In the genomic region with DNA sequence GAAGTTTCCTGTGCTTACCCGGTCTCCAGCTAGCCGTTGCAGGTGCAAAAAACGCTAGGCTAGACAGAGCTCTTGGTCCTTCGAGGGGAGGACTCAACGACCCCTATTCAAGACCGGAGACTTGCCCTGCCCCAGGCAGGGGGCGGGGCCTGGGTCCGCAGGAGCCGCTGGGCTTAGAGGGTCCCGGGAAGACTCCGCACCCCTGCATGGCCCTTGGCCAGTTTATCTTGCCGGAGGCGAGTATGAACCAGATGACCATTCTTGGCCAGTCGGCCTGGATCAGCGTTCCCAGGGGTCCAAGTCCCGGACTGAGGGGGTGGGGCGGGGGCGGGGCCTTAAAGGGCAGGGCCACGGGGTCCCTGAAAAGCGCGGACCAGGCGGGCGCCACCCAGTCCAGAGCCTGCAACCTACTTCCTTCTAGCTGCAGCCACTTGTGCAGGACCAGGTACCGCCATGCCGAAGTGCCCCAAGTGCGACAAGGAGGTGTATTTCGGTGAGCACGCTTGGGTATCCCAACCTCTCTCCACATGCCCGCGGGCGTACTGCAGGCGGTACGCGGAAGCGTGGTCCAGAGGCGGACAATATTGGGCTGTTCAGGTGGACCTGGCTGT, we compare ENCODE assay signal across 8 mouse cellular contexts. TPM values are rescaled to one million over a fixed set of nuclear protein-coding genes. Genes with fewer than 3 reads are reported as not detected.
A peak's percentile ranks its signal among the peaks of the same experiment; 100 is the strongest.
DNase-seq lines count a peak whose midpoint lies in the region; ATAC-seq and TF ChIP-seq lines count a peak whose summit lies in the region.

No protein-coding gene starts in this region.

- no peak for TF ChIP-seq EP300 in liver, embryonic 14.5 days (IDR thresholded peaks at IDR 0.05; ENCODE audit: low read depth)

- peak; percentile 58 for DNase-seq in thymus, adult 2 months
- no peak for DNase-seq in thymus, adult 18-20 months
- peak; percentile 85 for DNase-seq in gastrocnemius, adult 2 months
- DNase-seq in liver, embryonic 14.5 days (ENCODE audit: low read depth in 3 of 3, low spot score in 3 of 3): no peak
- DNase-seq in neural tube, embryonic 11.5 days (ENCODE audit: low spot score): peak; percentile 48
- DNase-seq in left cerebral cortex, adult 11 months (ENCODE audit: low spot score): no peak

- H3K27me3 ChIP-seq in thymus, adult 2 months (ENCODE audit: control insufficient read depth, insufficient read depth, low read length): no peaks in the 10 kb centered on the region
- H3K27me3 ChIP-seq in hindbrain, embryonic 15.5 days: peaks cover 21% of the 10 kb centered on the region
- peaks cover 16% of the 10 kb centered on the region for H3K27me3 ChIP-seq in liver, embryonic 14.5 days (ENCODE audit: control insufficient read depth, insufficient read depth, low read length)
- H3K27me3 ChIP-seq in neural tube, embryonic 11.5 days (ENCODE audit: control insufficient read depth, insufficient read depth, low read length): peaks cover 20% of the 10 kb centered on the region

- peak overlapping the region; percentile 95 for H3K4me3 ChIP-seq in thymus, adult 2 months (ENCODE audit: control insufficient read depth, insufficient read depth, low read length)
- H3K4me3 ChIP-seq in gastrocnemius, adult 2 months: peak overlapping the region; percentile 80
- H3K4me3 ChIP-seq in hindbrain, embryonic 15.5 days: peak overlapping the region; percentile 33
- peak overlapping the region; percentile 45 to 52 for H3K4me3 ChIP-seq in liver, embryonic 14.5 days (ENCODE audit: insufficient read depth in 1 of 2, low read depth in 2 of 2, low read length in 2 of 2)
- peak overlapping the region; percentile 42 for H3K4me3 ChIP-seq in neural tube, embryonic 11.5 days (ENCODE audit: low read depth, low read length)

- 0 out of 2 replicates have a peak overlapping the region, but pooled peaks have one; percentile 2 for H3K9ac ChIP-seq in hindbrain, embryonic 15.5 days
- peak overlapping the region; percentile 31 for H3K9ac ChIP-seq in liver, embryonic 14.5 days (replicated peaks)
- peak overlapping the region; percentile 45 for H3K9ac ChIP-seq in neural tube, embryonic 11.5 days (ENCODE audit: low read length)

- H3K27ac ChIP-seq in thymus, adult 2 months (ENCODE audit: control insufficient read depth, insufficient read depth, low read length): peak overlapping the region; percentile 6; the same call in 1 of the 2 replicates
- peak overlapping the region; percentile 90 for H3K27ac ChIP-seq in gastrocnemius, adult 2 months
- no peak overlapping the region for H3K27ac ChIP-seq in hindbrain, embryonic 15.5 days (replicated peaks)
- H3K27ac ChIP-seq in liver, embryonic 14.5 days: no peak overlapping the region
- H3K27ac ChIP-seq in neural tube, embryonic 11.5 days (ENCODE audit: low read depth, low read length): no peak overlapping the region

- peak; percentile 35; the same call in 1 of the 2 replicates for TF ChIP-seq POLR2A in thymus, adult 2 months (IDR thresholded peaks at IDR 0.05; ENCODE audit: control insufficient read depth, extremely low read depth, insufficient read depth, low read length, poor library complexity)

- peak overlapping the region; percentile 61 for H3K4me2 ChIP-seq in hindbrain, embryonic 15.5 days
- peak overlapping the region; percentile 82 for H3K4me2 ChIP-seq in liver, embryonic 14.5 days (ENCODE audit: low read depth)
- H3K4me2 ChIP-seq in neural tube, embryonic 11.5 days (ENCODE audit: low read depth): peak overlapping the region; percentile 72

- intact Hi-C loops in gastrocnemius, adult 2 months (cut with DNase I): no loop called here

- H3K9me3 ChIP-seq in hindbrain, embryonic 15.5 days: no peaks in the 10 kb centered on the region
- H3K9me3 ChIP-seq in liver, embryonic 14.5 days (ENCODE audit: control insufficient read depth, low read length): no peaks in the 10 kb centered on the region
- no peaks in the 10 kb centered on the region for H3K9me3 ChIP-seq in neural tube, embryonic 11.5 days (ENCODE audit: control insufficient read depth, low read length)

- TF ChIP-seq CTCF in thymus, adult 2 months (IDR thresholded peaks at IDR 0.05; ENCODE audit: borderline replicate concordance, control insufficient read depth, extremely low read depth, insufficient read depth, low read length, poor library complexity): no peak
- no peak for TF ChIP-seq CTCF in gastrocnemius, adult 2 months (IDR thresholded peaks at IDR 0.05)
- no peak for TF ChIP-seq CTCF in liver, embryonic 14.5 days (IDR thresholded peaks at IDR 0.05; ENCODE audit: low read depth)

- WGBS in thymus, adult 2 months: 1% methylated on average over 36 of the region's 36 CpGs
- 2% methylated on average over 35 of the region's 36 CpGs for WGBS in hindbrain, embryonic 15.5 days
- WGBS in liver, embryonic 14.5 days (ENCODE audit: insufficient replicate concordance): 2% methylated on average over 36 of the region's 36 CpGs
- WGBS in neural tube, embryonic 11.5 days: 2% methylated on average over 34 of the region's 36 CpGs

- ATAC-seq in hindbrain, embryonic 15.5 days (ENCODE audit: low FRiP score, low read depth): no peak
- no peak for ATAC-seq in liver, embryonic 14.5 days (ENCODE audit: insufficient read depth)
- ATAC-seq in neural tube, embryonic 11.5 days (ENCODE audit: insufficient read depth, low FRiP score, low TSS enrichment): no peak
- no peak for ATAC-seq in activated CD4-positive, CD25-positive, alpha-beta regulatory T cell, adult 4 months

- H3K4me1 ChIP-seq in thymus, adult 2 months (replicated peaks; ENCODE audit: control insufficient read depth, insufficient read depth, low read length): peaks cover 55% of the 10 kb centered on the region
- peaks cover 36% of the 10 kb centered on the region for H3K4me1 ChIP-seq in hindbrain, embryonic 15.5 days (replicated peaks)
- H3K4me1 ChIP-seq in liver, embryonic 14.5 days (replicated peaks; ENCODE audit: control insufficient read depth in 2 of 2, insufficient read depth in 2 of 2, low read length in 1 of 2): peaks cover 24 to 29% of the 10 kb centered on the region in 2 experiments
- H3K4me1 ChIP-seq in neural tube, embryonic 11.5 days (ENCODE audit: control insufficient read depth, insufficient read depth, low read length): peaks cover 12% of the 10 kb centered on the region

- no peaks in the 10 kb centered on the region for H3K36me3 ChIP-seq in thymus, adult 2 months (ENCODE audit: control insufficient read depth, insufficient read depth, low read length)
- no peaks in the 10 kb centered on the region for H3K36me3 ChIP-seq in hindbrain, embryonic 15.5 days
- no peaks in the 10 kb centered on the region for H3K36me3 ChIP-seq in liver, embryonic 14.5 days (replicated peaks; ENCODE audit: control insufficient read depth, insufficient read depth, low read depth)
- H3K36me3 ChIP-seq in neural tube, embryonic 11.5 days (ENCODE audit: control insufficient read depth, insufficient read depth, low read length): no peaks in the 10 kb centered on the region

RNA-seq across cellular contexts. Expression of gene Tedc1, which starts 4.5 kb away (rescaled TPM):
- 96.2 and 125 TPM in 2 replicates for polyA plus RNA-seq in thymus, adult 2 months (2012; rRNA removed)
- not detected for total RNA-seq in gastrocnemius, adult 2 months (2021)
- polyA plus RNA-seq in hindbrain, embryonic 15.5 days (2015; fragmentation: Nextera tagmentation; extraction: Ambion mirVana): 18.3 and 23.6 TPM in 2 replicates
- 8.2 and 12.0 TPM in 2 replicates for polyA plus RNA-seq in liver, embryonic 14.5 days (2012; rRNA removed)
- polyA plus RNA-seq in liver, embryonic 14.5 days (2014; fragmentation: Nextera tagmentation; extraction: Ambion mirVana): 6.4 and 6.8 TPM in 2 replicates
- polyA plus RNA-seq in neural tube, embryonic 11.5 days (2014; fragmentation: Nextera tagmentation; extraction: Ambion mirVana): 30.6 and 36.0 TPM in 2 replicates
- 1 to 10 TPM; 3.5 to 5.0 TPM for polyA plus RNA-seq in activated CD4-positive, CD25-positive, alpha-beta regulatory T cell, adult 4 months (2017; shearing (Covaris generic))

RNA-seq across cellular contexts. Expression of gene Crip1, which starts 5.7 kb away (rescaled TPM):
- polyA plus RNA-seq in thymus, adult 2 months (2012; rRNA removed): 904 and 1,218 TPM in 2 replicates
- total RNA-seq in gastrocnemius, adult 2 months (2021): 100 to 1,000 TPM in 1 of 2 experiments, 10 to 100 TPM in 1; 71.2 to 113 TPM
- 29.2 and 34.7 TPM in 2 replicates for polyA plus RNA-seq in hindbrain, embryonic 15.5 days (2015; fragmentation: Nextera tagmentation; extraction: Ambion mirVana)
- polyA plus RNA-seq in liver, embryonic 14.5 days (2012; rRNA removed): 41.5 and 87.7 TPM in 2 replicates
- polyA plus RNA-seq in liver, embryonic 14.5 days (2014; fragmentation: Nextera tagmentation; extraction: Ambion mirVana): 100.0 and 101 TPM in 2 replicates
- polyA plus RNA-seq in neural tube, embryonic 11.5 days (2014; fragmentation: Nextera tagmentation; extraction: Ambion mirVana): 53.3 and 58.2 TPM in 2 replicates
- polyA plus RNA-seq in activated CD4-positive, CD25-positive, alpha-beta regulatory T cell, adult 4 months (2017; shearing (Covaris generic)): 1,000 to 10,000 TPM; 1,240 to 2,098 TPM

RNA-seq across cellular contexts. Expression of gene Crip2, which starts 11.7 kb away (rescaled TPM):
- polyA plus RNA-seq in thymus, adult 2 months (2012; rRNA removed): 95.9 and 282 TPM in 2 replicates
- 10 to 100 TPM; 32.4 to 41.1 TPM for total RNA-seq in gastrocnemius, adult 2 months (2021)
- 294 and 336 TPM in 2 replicates for polyA plus RNA-seq in hindbrain, embryonic 15.5 days (2015; fragmentation: Nextera tagmentation; extraction: Ambion mirVana)
- polyA plus RNA-seq in liver, embryonic 14.5 days (2012; rRNA removed): 29.3 and 37.4 TPM in 2 replicates
- polyA plus RNA-seq in liver, embryonic 14.5 days (2014; fragmentation: Nextera tagmentation; extraction: Ambion mirVana): 35.0 and 38.1 TPM in 2 replicates
- polyA plus RNA-seq in neural tube, embryonic 11.5 days (2014; fragmentation: Nextera tagmentation; extraction: Ambion mirVana): 198 and 211 TPM in 2 replicates
- 1 to 10 TPM; 4.5 to 5.6 TPM for polyA plus RNA-seq in activated CD4-positive, CD25-positive, alpha-beta regulatory T cell, adult 4 months (2017; shearing (Covaris generic))

RNA-seq across cellular contexts. Expression of gene Tmem121, which starts 34.0 kb away (rescaled TPM):
- 47.6 and 60.9 TPM in 2 replicates for polyA plus RNA-seq in thymus, adult 2 months (2012; rRNA removed)
- total RNA-seq in gastrocnemius, adult 2 months (2021): not detected
- polyA plus RNA-seq in hindbrain, embryonic 15.5 days (2015; fragmentation: Nextera tagmentation; extraction: Ambion mirVana): 47.3 and 49.8 TPM in 2 replicates
- 0.29 and 0.54 TPM in 2 replicates for polyA plus RNA-seq in liver, embryonic 14.5 days (2012; rRNA removed)
- 0.11 TPM in 1 of 2 replicates, not detected in the other for polyA plus RNA-seq in liver, embryonic 14.5 days (2014; fragmentation: Nextera tagmentation; extraction: Ambion mirVana)
- 13.2 and 13.7 TPM in 2 replicates for polyA plus RNA-seq in neural tube, embryonic 11.5 days (2014; fragmentation: Nextera tagmentation; extraction: Ambion mirVana)
- polyA plus RNA-seq in activated CD4-positive, CD25-positive, alpha-beta regulatory T cell, adult 4 months (2017; shearing (Covaris generic)): not detected

RNA-seq across cellular contexts. Expression of gene Mta1, which starts 53.7 kb away (rescaled TPM):
- 163 and 208 TPM in 2 replicates for polyA plus RNA-seq in thymus, adult 2 months (2012; rRNA removed)
- total RNA-seq in gastrocnemius, adult 2 months (2021): 10 to 100 TPM; 36.2 to 41.5 TPM
- polyA plus RNA-seq in hindbrain, embryonic 15.5 days (2015; fragmentation: Nextera tagmentation; extraction: Ambion mirVana): 16.3 and 16.6 TPM in 2 replicates
- 22.4 and 22.6 TPM in 2 replicates for polyA plus RNA-seq in liver, embryonic 14.5 days (2012; rRNA removed)
- polyA plus RNA-seq in liver, embryonic 14.5 days (2014; fragmentation: Nextera tagmentation; extraction: Ambion mirVana): 4.7 and 6.3 TPM in 2 replicates
- polyA plus RNA-seq in neural tube, embryonic 11.5 days (2014; fragmentation: Nextera tagmentation; extraction: Ambion mirVana): 21.5 and 21.9 TPM in 2 replicates
- polyA plus RNA-seq in activated CD4-positive, CD25-positive, alpha-beta regulatory T cell, adult 4 months (2017; shearing (Covaris generic)): 10 to 100 TPM; 12.9 to 16.0 TPM

Comparison
In these comparisons a context has a peak if more than half of its experiments do, and no peak if none do; other contexts are left out.
1. DNase-seq: peak in thymus, adult 2 months (single experiment), gastrocnemius, adult 2 months (single experiment) and neural tube, embryonic 11.5 days (single experiment); none in thymus, adult 18-20 months (0 of 2), liver, embryonic 14.5 days (0 of 3) and left cerebral cortex, adult 11 months (single experiment).
2. H3K27ac ChIP-seq: peak in thymus, adult 2 months (single experiment) and gastrocnemius, adult 2 months (single experiment); none in hindbrain, embryonic 15.5 days (single experiment), liver, embryonic 14.5 days (single experiment) and neural tube, embryonic 11.5 days (single experiment).
3. H3K4me3 ChIP-seq: peak in every context shown above with its lines; median percentile 95 in thymus, adult 2 months; 80 in gastrocnemius, adult 2 months; 48 in liver, embryonic 14.5 days; 42 in neural tube, embryonic 11.5 days; 33 in hindbrain, embryonic 15.5 days.
4. RNA of gene Crip2, which starts 11.7 kb away (polyA plus RNA-seq): 294 to 336 TPM in hindbrain, embryonic 15.5 days, 95.9 to 282 TPM in thymus, adult 2 months, 198 to 211 TPM in neural tube, embryonic 11.5 days and 29.3 to 38.1 TPM in liver, embryonic 14.5 days; 4.5 to 5.6 TPM in activated CD4-positive, CD25-positive, alpha-beta regulatory T cell, adult 4 months; every median in the first group is over 4 times any median in the second.
5. Peak in every context shown above with its lines, with median percentiles within 50 percentile points of each other: H3K4me2 ChIP-seq and H3K9ac ChIP-seq.